Mouse (Mus musculus): ENCODE measurements around the gene Lsm10.

DNA sequence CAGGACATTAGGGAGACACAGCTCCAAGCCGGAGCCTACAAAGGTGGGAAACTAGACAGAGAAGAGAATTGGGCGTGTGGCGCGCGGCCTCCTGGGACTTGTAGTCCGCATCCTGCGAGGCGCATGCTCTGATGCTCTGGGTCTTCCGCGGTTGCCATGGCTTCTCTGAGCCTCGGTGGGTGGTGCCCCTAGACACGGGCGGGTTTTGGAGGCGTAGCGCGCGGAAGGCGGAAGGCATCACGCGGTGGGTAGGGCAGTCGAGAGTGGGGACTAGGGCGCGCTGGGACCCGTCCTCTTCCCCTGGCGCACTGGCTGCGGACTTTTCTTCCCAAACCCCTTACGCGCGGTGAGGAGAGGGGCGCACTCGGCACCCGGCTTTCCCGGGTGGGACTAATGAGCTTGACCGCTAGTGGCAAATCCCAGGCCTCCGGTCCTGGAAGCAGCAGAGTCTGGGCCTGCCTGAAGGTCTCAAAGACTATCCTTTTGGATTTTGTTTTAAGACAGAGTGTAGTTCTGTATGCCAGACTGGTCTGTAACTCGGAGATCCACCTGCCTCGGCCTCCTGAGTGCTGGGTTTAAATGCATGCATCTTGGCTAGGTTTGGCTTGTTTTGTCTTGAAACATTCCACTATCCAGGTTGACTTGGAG lies at the start of gene Lsm10:
- TF ChIP-seq POLR2A (IDR thresholded peaks at IDR 0.05; ENCODE audit: borderline replicate concordance, extremely low read depth, low read depth, low read length) = peak; percentile 93
- TF ChIP-seq CTCF (IDR thresholded peaks at IDR 0.05; ENCODE audit: insufficient read depth, low read length) = no peak
